Mouse (Mus musculus) right cerebral cortex, postnatal 25 days (tissue): ENCODE data around the gene Clpx.
A peak's percentile ranks its signal among the peaks of the same experiment; 100 is the strongest.
"Not testable (repeated sequence)": the region's sequence is repeated elsewhere in the genome, so short reads cannot be mapped to it uniquely, and the experiment has no call there.

Experiments used
- DNase-seq: peaks from one replicate; pipeline ENCODE4 v3.0.0; 2022

The Clpx gene

GRCm38 (mm10) chr9:65293973-65294715 is at the start of gene Clpx:
TSS of gene Clpx (plus strand) at chr9:65294260.
- DNase-seq = peak; percentile 97

DNA sequence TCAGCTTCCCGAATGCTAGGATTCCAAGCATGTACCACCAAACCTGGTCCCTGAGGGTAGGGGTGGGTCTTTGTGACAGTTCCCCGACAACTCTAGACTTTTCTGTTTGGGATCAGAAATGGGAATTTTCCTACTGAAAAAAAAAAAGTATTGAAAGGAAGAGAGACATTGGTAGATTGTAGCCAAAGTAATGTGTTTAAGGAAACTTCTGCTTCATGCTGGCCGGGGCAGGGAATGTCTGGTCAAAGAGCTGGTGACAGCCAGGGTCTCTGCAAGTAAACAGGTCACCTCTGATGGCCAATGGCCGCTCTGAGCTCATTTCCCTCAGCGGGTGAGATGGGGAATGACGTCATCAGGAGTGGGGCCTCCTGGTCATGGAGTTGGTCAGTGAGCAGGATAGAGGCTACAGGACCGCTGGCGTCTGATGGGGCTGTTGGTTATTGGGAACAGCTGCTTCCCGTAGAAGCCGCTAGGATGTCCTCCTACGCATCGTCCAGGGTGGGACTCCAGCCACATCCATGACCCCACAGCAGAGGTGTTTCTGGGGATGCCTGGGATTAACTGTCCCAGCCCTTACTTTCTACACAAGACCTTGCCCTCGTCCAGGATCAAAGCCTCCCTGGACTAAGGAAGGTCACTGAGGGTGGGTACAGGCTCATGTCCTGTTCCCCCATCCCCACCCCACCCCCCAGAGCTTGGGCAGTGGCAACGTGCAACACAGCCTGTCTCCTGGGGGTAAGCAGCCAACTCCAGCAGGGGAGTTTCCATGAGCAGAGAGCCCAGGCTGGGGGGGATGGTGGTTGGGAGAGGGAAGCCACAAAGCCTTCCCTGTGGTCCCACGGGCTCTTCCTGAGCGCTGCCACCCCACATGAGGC is 46.3 kb upstream of the Clpx start:
- no peak for DNase-seq

DNA sequence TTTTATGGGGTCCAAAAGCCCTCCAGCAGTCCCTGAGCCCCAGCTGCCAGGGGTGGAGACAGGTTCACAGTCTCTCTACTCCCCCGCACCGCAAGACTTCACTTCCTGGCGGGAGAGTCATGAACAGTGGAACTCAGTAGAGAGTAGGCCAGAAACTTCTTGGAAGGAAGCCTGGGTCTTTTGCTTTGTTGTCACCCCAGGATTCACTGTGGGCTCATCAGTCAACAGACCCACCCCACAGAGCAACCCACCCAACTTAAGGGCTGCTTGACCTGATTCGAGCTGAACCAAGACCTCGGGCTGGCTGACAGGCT is 45.7 kb upstream of the Clpx start:
- no peak for DNase-seq

- no peak for DNase-seq
Measured at GRCm38 (mm10) chr9:65252026-65252425, 42.0 kb upstream of the Clpx start.

- DNase-seq = no peak
Measured at GRCm38 (mm10) chr9:65255906-65256600, 38.0 kb upstream of the Clpx start.

GRCm38 (mm10) chr9:65257218-65257910 is 36.7 kb upstream of the Clpx start:
- no peak for DNase-seq

- DNase-seq = no peak
Measured at GRCm38 (mm10) chr9:65259366-65259765, 34.7 kb upstream of the Clpx start.

DNA sequence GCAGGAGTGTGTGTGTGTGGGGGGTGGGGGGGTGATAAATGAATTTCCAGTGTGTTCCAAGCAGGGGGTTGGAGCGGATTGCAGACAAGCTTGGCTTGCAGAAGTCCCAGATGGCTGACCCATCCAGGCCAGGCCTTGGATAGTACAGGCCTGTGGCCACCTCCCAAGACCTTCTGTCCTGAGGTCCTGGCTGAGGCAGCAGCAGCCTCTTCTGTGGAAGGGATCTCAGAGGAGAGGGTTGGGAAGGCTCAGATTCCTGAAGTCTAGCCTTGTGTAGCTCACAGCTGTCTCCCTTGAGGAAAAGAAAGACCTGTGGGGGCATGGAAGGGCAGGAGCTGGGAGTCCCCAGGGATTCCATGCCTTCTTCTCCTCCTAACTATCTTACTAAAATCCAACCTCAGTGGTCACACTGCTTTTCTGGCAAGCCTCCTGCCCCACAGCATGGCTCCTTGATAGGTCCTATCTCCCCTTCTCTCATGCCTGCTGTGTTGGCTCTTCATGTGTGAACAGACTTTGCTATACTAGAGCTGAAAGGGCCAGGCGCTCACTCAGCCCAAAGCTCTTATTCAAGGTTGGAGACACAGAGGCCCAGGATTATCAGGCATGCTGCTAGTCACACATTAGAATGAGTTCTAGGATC is 32.3 kb upstream of the Clpx start:
- no peak for DNase-seq

GRCm38 (mm10) chr9:65262641-65263120 is 31.4 kb upstream of the Clpx start:
- no peak for DNase-seq

GRCm38 (mm10) chr9:65264959-65265358 is 29.1 kb upstream of the Clpx start, which contains the start of gene Cilp:
TSS of gene Cilp (plus strand) at chr9:65265180.
- DNase-seq = no peak

- DNase-seq = no peak
Measured at GRCm38 (mm10) chr9:65267742-65268515, 26.1 kb upstream of the Clpx start.

DNA sequence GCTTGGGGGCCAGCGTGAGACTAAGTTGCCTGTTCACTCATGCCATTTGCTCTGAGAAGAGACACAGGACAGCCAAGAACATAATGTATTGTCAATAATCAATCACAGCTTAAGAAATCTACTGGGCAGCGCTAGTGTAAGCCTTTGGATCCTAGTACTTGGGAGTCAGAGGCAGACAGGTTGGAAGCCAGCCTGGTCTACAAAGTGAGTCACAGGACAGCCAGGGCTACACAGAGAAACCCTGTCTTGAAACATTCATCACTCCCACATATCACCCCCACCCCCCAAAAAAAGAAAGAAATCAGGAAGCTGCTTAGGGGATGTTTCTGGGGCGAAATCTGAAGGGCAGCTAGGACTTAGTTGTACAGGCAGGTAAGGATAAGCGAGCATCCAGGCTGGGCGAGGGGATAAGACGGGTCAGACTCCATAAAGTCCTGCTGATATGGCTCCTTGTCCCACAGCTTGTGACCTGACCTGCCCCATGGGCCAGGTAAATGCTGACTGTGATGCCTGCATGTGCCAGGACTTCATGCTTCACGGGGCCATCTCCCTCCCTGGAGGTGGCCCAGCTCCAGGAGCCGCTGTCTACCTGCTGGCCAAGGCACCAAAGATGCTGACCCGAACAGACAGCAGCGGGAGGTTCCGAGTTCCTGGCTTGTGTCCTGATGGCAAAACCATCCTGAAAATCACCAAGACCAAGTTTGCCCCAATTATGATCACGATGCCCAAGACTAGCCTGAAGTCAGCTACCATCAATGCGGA is 20.8 kb upstream of the Clpx start:
- DNase-seq = no peak

- no peak for DNase-seq
Measured at GRCm38 (mm10) chr9:65273873-65274272, 20.2 kb upstream of the Clpx start.

GRCm38 (mm10) chr9:65274851-65275250 is 19.2 kb upstream of the Clpx start:
- not testable (repeated sequence) for DNase-seq

DNA sequence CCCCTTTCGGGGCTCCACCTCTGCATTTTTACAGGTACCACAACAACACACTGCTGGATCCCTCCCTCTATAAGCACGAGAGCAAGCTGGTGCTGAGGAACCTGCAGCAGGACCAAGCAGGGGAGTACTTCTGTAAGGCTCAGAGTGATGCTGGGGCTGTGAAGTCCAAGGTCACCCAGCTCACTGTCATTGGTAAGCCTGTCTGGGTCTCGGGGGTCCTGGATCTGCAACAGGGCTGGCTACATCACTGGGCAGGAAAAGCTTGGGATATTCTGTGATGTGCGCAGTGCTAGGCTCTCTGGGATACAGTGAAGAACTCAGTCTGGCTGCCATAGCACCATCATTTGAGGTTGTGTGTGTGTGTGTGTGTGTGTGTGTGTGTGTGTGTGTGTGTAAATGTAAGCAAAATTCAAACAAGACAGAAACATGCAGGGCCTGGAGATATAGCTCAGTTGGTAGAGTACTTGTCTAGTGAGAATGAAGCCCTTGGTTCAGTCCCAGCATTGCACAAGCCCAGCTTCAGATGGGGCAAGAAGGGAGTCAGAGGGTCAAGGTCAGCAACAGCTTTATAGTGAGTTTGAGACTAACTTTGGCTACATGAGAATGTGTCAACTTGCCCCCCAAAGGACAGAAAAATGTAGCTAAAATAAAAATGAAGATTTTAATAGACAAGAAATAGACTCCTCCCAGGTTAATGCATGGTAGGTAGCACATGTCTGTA is 18.1 kb upstream of the Clpx start:
- DNase-seq = no peak

DNA sequence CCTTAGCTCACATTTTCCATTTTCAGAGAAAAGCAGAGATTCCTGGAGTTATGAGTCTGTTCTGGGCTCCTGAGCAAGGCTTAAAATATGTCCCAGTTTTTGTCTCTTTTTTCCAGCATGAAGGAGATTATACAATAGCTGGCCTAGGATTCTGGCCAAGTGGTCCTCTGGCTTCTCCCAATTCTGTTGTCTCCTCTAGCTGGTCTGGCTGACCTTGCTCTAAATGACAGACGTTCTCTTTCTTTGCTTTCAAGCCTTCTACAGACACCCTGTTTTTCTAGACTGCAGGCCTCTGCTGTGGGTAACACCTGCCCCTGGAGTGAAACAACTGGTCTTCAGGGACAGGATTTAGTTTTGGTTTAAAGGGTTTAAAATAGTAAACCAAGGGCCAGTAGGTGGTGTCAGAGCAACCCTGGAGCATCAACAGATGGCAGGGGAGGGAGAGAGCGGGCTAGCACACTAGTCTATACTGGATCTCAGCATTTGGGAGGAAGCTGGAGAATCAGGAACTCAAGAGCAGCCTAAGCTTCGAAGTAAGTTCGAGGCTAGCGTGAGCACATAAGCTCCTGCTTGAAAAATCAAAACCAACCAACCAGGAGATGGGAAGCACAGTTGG is 12.4 kb upstream of the Clpx start:
- peak; percentile 7 for DNase-seq

- DNase-seq = no peak
Measured at GRCm38 (mm10) chr9:65283301-65283700, 10.8 kb upstream of the Clpx start.

- DNase-seq = not testable (repeated sequence)
Measured at GRCm38 (mm10) chr9:65288252-65288651, 5.8 kb upstream of the Clpx start.

DNA sequence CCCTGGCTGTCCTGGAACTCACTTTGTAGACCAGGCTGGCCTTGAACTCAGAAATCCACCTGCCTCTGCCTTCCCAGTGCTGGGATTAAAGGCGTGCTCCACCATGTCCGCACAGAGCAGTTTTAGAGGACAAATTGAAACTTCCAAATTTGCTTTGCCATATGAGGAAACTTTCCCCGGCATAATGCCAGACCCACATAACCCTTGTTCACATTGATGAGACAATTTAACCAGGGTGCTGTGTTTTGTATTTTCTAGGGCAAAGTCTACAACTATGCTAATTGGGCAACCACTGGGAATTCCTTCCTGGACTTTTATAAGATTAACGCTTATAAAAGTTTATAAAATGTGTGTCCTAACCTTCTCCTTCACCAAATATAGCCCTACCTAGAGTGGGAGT is 4.1 kb upstream of the Clpx start:
- no peak for DNase-seq

GRCm38 (mm10) chr9:65292421-65292820 is 1.6 kb upstream of the Clpx start:
- no peak for DNase-seq
